Mouse (Mus musculus) intestine, embryonic 14.5 days (tissue): Measurements from ENCODE around the gene Pigw. TPM values are rescaled to one million over a fixed set of nuclear protein-coding genes. Genes with fewer than 3 reads are reported as not detected.
"Not testable (repeated sequence)": the region's sequence is repeated elsewhere in the genome, so short reads cannot be mapped to it uniquely, and the experiment has no call there.

ENCODE experiments used
- ATAC-seq: fragments of 200-750 bp; cut with Nextera tagmentation; replicated peaks from 2 replicates; pipeline ENCODE4 v1.8.0; 2017; ENCODE audit warnings: low read depth, moderate number of reproducible peaks, moderate TSS enrichment, moderate library complexity; ENCODE audit not compliant: low FRiP score, low TSS enrichment
- DNase-seq: peaks from one replicate; pipeline ENCODE4 v3.0.0-alpha.2; 2018; ENCODE audit warnings: low spot score
- H3K27ac ChIP-seq: fragments of 300-500 bp; sonication (generic); 2 replicates; pipeline ENCODE4 v1.5.1; 2014; ENCODE audit warnings: low read depth, mild to moderate bottlenecking, control low read depth
- H3K27me3 ChIP-seq: fragments of 300-500 bp; sonication (generic); replicated peaks from 2 replicates; pipeline ENCODE4 v1.6.1; 2014; ENCODE audit warnings: low read length, control low read depth; ENCODE audit not compliant: control insufficient read depth, insufficient read depth
- H3K36me3 ChIP-seq: fragments of 300-500 bp; sonication (generic); 2 replicates; pipeline ENCODE4 v1.6.1; 2014; ENCODE audit warnings: low read length, control low read depth; ENCODE audit not compliant: control insufficient read depth, insufficient read depth
- H3K4me1 ChIP-seq: fragments of 300-500 bp; sonication (generic); replicated peaks from 2 replicates; pipeline ENCODE4 v1.6.1; 2014; ENCODE audit warnings: low read length, control low read depth, mixed read lengths; ENCODE audit not compliant: control insufficient read depth, insufficient read depth
- H3K4me2 ChIP-seq: fragments of 300-500 bp; sonication (generic); 2 replicates; pipeline ENCODE4 v1.6.1; 2014; ENCODE audit warnings: low read length
- H3K4me3 ChIP-seq: fragments of 300-500 bp; sonication (generic); 2 replicates; pipeline ENCODE4 v1.5.1; 2014; ENCODE audit warnings: low read depth, low read length, control low read depth, mixed read lengths
- H3K9ac ChIP-seq: fragments of 300-500 bp; sonication (generic); 2 replicates; pipeline ENCODE4 v1.6.1; 2014; ENCODE audit warnings: mild to moderate bottlenecking, low read length
- H3K9me3 ChIP-seq: fragments of 300-500 bp; sonication (generic); 2 replicates; pipeline ENCODE4 v1.6.1; 2016; ENCODE audit warnings: low read length, control low read depth; ENCODE audit not compliant: control insufficient read depth
- WGBS: fragments of 180-500 bp; shearing (Covaris S2); extraction: QIAGEN DNeasy Blood & Tissue Kit; methylation state at CpG from one replicate; pipeline ENCODE4 v1.1.7; 2014; 5-methylcytosine and 5-hydroxymethylcytosine counted together
- polyA plus RNA-seq: library from polyadenylated mRNA; unstranded; fragments of >200 nt; fragmentation: Nextera tagmentation; extraction: Ambion mirVana; gene quantifications from 2 replicates; pipeline ENCODE4 v1.2.1, GENCODE M21; 2014

The Pigw gene
- polyA plus RNA-seq, 1 experiment from 2014 or later = 4.0 TPM

DNA sequence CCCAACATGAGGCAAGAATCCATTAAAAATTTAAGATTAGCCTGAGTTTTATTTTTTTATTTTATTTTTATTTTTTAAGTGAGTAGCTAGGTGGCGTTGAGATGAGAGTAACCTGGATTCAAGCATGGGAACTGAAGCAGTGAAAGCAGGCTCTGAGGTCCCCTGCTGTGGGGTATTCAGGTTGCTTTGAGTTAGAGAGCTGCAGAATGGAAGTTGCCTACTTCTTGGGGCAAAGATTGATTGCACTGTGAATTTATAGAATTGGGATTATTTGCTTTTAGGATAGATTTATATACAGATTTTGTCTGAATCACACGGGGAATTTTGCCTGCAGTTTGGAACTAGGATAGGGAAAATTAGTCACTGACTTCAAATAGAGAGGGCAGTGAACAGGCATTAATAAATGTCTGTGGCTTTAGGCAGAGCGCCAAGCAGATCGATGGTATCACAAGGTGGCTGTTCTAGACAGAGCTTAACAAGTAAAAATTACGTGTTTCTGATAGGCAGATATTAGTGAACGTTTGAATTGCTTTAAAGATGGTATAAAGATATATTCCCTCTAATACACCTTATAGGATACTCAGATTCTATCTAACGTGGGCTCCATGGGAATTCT lies 32.5 kb downstream of the Pigw start:
- H3K27me3 ChIP-seq = no peaks in the 10 kb centered on the region
- H3K9me3 ChIP-seq = no peaks in the 10 kb centered on the region
- no peak overlapping the region for H3K4me3 ChIP-seq
- no peaks in the 10 kb centered on the region for H3K4me1 ChIP-seq
- ATAC-seq (no peak), DNase-seq (no peak)
- no peak overlapping the region for H3K27ac ChIP-seq
- H3K4me2 ChIP-seq = no peak overlapping the region
- 84% methylated on average over 7 of the region's 7 CpGs for WGBS
- H3K9ac ChIP-seq = no peak overlapping the region
- H3K36me3 ChIP-seq = peaks cover 67% of the 10 kb centered on the region

DNA sequence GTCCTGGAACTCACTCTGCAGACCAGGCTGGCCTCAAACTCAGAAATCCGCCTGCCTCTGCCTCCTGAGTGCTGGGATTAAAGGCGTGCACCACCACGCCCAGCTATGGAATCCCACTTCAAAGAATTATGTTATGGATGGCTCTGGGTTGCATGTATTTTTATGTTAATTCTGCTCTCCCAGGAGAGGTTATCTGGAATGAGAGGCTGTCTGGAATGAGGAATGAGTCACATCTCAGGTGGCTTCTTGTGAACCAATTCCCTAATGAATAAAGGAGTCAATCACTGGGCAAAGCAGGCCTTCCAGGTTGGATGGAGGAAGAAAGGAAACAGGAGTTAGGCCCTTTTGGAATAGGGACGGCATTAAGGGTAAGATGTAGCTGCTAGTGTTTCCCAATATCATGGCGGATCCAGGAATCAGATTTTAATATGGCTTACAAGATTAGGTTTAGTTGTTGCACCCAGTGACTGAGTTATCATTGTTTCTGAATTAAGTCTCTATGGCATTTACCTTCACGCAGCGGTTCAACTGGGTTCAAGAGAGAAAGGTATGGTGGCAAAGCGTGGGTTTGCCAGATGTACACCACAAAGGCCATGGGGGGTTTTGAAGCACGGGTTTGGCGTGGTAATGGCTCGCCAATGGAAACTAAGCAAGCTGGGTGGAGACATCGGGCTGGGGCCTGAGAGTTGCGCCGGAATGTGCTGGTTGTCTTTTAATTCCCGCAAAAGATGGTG lies 33.2 kb downstream of the Pigw start:
- no peaks in the 10 kb centered on the region for H3K4me1 ChIP-seq
- no peak overlapping the region for H3K4me3 ChIP-seq
- no peak for DNase-seq
- H3K27ac ChIP-seq = no peak overlapping the region
- H3K27me3 ChIP-seq = no peaks in the 10 kb centered on the region
- no peaks in the 10 kb centered on the region for H3K9me3 ChIP-seq
- no peak overlapping the region for H3K9ac ChIP-seq
- peaks cover 63% of the 10 kb centered on the region for H3K36me3 ChIP-seq
- WGBS = 95% methylated on average over 15 of the region's 15 CpGs
- no peak overlapping the region for H3K4me2 ChIP-seq
- no peak for ATAC-seq

DNA sequence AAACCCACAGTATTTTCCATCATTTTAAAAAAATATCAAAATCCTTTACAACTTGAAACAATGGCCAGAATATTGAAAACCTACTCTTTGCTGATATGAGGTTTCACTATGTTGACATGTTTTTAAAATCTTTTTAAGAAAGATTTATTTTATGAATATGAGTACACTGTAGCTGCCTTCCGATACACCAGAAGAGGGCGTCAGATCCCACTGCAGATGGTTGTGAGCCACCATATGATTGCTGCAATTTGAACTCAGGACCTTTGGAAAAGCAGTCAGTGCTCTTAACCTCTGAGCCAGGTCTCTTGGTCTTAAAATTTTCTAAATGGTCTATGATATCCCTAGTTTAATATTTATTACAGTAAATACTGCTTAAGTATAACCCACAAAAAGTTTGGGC lies 40.8 kb downstream of the Pigw start:
- H3K4me3 ChIP-seq = no peak overlapping the region
- DNase-seq = no peak
- peaks cover 83% of the 10 kb centered on the region for H3K36me3 ChIP-seq
- 87% methylated on average over 2 of the region's 2 CpGs for WGBS
- H3K9ac ChIP-seq = no peak overlapping the region
- H3K27ac ChIP-seq = no peak overlapping the region
- H3K4me2 ChIP-seq = no peak overlapping the region
- H3K9me3 ChIP-seq = no peaks in the 10 kb centered on the region
- no peaks in the 10 kb centered on the region for H3K4me1 ChIP-seq
- H3K27me3 ChIP-seq = no peaks in the 10 kb centered on the region
- no peak for ATAC-seq

DNA sequence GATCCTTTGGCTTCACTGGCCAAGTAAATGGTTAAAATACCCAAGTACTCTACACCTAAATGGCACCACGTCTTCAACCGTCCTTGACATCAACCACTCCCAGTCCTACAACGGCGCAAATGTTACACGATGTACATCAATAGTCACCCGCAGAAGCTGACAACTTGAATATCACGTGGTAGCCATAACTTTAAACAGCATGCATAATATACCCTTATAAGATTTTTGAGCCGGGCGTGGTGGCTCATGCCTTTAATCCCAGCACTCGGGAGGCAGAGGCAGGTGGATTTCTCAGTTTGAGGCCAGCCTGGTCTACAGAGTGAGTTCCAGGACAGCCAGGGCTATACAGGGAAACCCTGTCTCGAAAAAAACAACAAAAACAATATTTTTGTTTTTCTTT lies 50.6 kb downstream of the Pigw start:
- H3K27ac ChIP-seq = peak overlapping the region; percentile 74
- 73% methylated on average over 11 of the region's 11 CpGs for WGBS
- H3K27me3 ChIP-seq, H3K4me1 ChIP-seq, H3K9me3 ChIP-seq, ATAC-seq, DNase-seq: not testable (repeated sequence)
- H3K9ac ChIP-seq = peak overlapping the region; percentile 71
- H3K4me2 ChIP-seq = peak overlapping the region; percentile 95
- H3K36me3 ChIP-seq = peaks cover 43% of the 10 kb centered on the region
- peak overlapping the region; percentile 87 for H3K4me3 ChIP-seq

DNA sequence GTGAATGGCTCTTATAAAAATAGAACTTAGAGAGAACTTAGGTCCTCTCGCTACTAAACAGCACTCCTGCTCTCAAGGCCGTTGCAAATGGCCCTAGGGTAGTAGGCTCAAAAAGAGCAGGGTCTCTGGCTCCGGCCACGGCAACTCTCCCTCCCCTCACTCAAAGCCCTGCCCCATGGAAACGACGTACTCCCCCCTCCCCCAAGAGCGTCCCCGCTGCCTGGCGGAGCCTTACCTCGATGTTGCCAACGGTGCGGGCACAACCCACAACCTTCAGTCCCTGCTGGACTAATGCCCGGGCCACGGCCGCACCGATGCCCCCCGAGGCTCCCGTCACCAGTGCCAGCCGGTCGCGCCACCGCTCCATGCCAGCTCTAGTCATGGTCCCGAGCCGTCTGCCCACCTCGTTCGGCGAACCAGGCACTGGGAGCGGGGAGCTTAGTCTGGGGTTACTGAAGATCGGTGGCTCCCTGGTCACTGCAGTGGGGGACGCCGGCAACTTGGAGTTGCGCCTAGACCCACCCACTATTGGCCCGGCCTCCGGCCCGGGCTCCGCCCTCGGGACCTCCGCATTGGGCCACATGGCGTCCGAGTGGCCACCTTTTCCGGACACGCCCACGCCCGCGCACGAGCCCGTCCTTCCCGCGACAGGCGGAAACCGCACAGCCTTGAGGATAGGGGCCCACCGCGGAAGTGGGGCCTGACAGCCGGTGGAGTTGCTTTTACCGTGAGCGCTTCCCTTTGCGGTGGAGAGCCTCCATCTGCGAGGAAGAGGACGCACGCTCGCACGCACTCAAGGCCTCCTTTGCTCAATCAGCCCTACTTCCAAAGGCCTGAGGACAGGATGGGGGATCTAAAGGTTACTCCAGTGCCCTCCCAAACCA lies 51.3 kb downstream of the Pigw start, which contains the start of gene Dhrs11:
Dhrs11 (minus strand) TSS at position 479 of the 884 bp plus-strand sequence.
- ATAC-seq = peak; percentile 90
- peak within 1 kb of the TSS; percentile 71 for H3K9ac ChIP-seq

DNA sequence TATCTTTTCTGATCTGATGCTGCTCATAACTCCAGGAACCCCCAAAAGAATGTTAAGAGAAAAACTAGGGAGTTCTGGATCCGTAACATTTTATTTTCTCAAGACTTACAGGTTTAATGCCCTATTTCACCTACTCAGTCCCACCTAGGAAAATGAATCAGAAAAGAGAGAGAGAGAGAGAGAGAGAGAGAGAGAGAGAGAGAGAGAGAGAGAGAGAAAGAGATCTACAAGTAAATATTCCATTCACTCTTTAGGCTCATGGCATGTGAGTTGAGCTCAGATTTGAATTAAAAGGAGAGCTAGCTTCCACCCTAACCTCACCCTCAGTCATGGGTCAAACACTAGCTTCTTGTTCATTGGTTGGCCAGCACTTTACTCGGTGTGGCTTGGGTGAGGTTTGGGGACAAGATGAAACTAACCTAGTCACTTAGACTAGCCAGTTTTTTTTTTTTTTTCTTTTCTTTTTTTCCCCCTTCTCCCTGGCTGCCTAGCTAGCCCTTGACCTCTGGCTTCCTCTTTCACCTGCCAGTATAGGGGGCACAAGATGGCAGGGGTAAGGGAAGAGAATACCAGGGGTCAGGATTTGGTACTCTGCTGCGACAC lies 52.1 kb downstream of the Pigw start:
- ATAC-seq = no peak; the same call in 1 of the 2 replicates
- Histone ChIP-seq H3K9me3 (no peaks in the 10 kb centered on the region), H3K27ac (no peak overlapping the region), H3K36me3 (peaks cover 30% of the 10 kb centered on the region), H3K4me1 (peaks cover 4% of the 10 kb centered on the region), H3K9ac (peak overlapping the region; percentile 71), H3K4me3 (peak overlapping the region; percentile 87), H3K27me3 (no peaks in the 10 kb centered on the region), H3K4me2 (peak overlapping the region; percentile 95)
- 45% methylated on average over 3 of the region's 3 CpGs for WGBS
- DNase-seq = no peak

More for the DNA sequence above, 51.3 kb downstream of the Pigw start, which contains the start of gene Dhrs11:
- H3K27me3 ChIP-seq = no peaks in the 10 kb centered on the region
- H3K27ac ChIP-seq = peak within 1 kb of the TSS; percentile 74
- peak within 1 kb of the TSS; percentile 87 for H3K4me3 ChIP-seq
- DNase-seq = peak; percentile 91
- no peaks in the 10 kb centered on the region for H3K9me3 ChIP-seq
- H3K4me1 ChIP-seq = peaks cover 4% of the 10 kb centered on the region
- peaks cover 36% of the 10 kb centered on the region for H3K36me3 ChIP-seq
- peak within 1 kb of the TSS; percentile 95 for H3K4me2 ChIP-seq
- WGBS = under 1% methylated on average over 62 of the region's 62 CpGs

DNA sequence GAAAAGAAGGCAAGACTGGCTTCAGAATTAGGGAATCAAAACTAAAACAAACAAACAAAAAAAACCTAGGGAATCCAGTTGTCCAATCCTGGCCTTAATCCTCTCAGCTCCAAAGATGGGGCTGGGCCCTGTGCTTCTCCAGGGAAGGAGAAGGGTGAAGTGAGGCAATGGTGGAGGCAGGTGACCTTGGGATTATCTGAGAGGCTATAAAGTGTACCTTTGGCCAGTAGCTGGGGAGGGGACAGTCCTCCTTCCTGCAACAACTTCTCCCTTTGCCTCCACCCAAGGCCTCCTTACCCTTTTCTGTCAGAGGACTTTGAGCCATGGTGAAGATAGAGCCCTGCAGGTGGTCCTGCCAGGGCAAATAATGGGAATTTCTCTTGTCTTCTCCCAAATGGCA lies 52.6 kb downstream of the Pigw start:
- DNase-seq = peak; percentile 45
- peaks cover 28% of the 10 kb centered on the region for H3K36me3 ChIP-seq
- ATAC-seq = peak; percentile 7; the same call in 1 of the 2 replicates
- peak overlapping the region; percentile 95 for H3K4me2 ChIP-seq
- H3K27ac ChIP-seq = no peak overlapping the region
- no peak overlapping the region for H3K9ac ChIP-seq
- no peaks in the 10 kb centered on the region for H3K27me3 ChIP-seq
- H3K4me1 ChIP-seq = peaks cover 4% of the 10 kb centered on the region
- H3K4me3 ChIP-seq = 0 out of 2 replicates have a peak overlapping the region, but pooled peaks have one; percentile 1
- no peaks in the 10 kb centered on the region for H3K9me3 ChIP-seq
